Mouse (Mus musculus) midbrain, embryonic 14.5 days (tissue): ENCODE results near the gene Ndufa4l2. TPM values are rescaled to one million over a fixed set of nuclear protein-coding genes. Genes with fewer than 3 reads are reported as not detected.

Experiments
- ATAC-seq: fragments of 200-750 bp; cut with Nextera tagmentation; 2 replicates; pipeline ENCODE4 v1.8.0; 2017; ENCODE audit warnings: moderate number of reproducible peaks, moderate library complexity; ENCODE audit not compliant: low FRiP score, low TSS enrichment
- DNase-seq: peaks from one replicate; pipeline ENCODE4 v3.0.0-alpha.2; 2015
- H3K27ac ChIP-seq: fragments of 300-500 bp; sonication (generic); replicated peaks from 2 replicates; pipeline ENCODE4 v1.5.1; 2014; ENCODE audit warnings: mild to moderate bottlenecking, low read depth, low read length, moderate library complexity
- H3K27me3 ChIP-seq: fragments of 300-500 bp; sonication (generic); 2 replicates; pipeline ENCODE4 v1.6.1; 2014; ENCODE audit warnings: low read length, control low read depth, mixed read lengths; ENCODE audit not compliant: control insufficient read depth, insufficient read depth
- H3K36me3 ChIP-seq: fragments of 300-500 bp; sonication (generic); 2 replicates; pipeline ENCODE4 v1.6.1; 2014; ENCODE audit warnings: low read length, control low read depth; ENCODE audit not compliant: control insufficient read depth, insufficient read depth
- H3K4me1 ChIP-seq: fragments of 300-500 bp; sonication (generic); 2 replicates; pipeline ENCODE4 v1.6.1; 2014; ENCODE audit warnings: mild to moderate bottlenecking, antibody characterized with exemption, low read length, control low read depth; ENCODE audit not compliant: control insufficient read depth, insufficient read depth
- H3K4me2 ChIP-seq: fragments of 300-500 bp; sonication (generic); 2 replicates; pipeline ENCODE4 v1.6.1; 2014; ENCODE audit warnings: mild to moderate bottlenecking, low read length, moderate library complexity
- H3K4me3 ChIP-seq: fragments of 300-500 bp; sonication (generic); replicated peaks from 2 replicates; pipeline ENCODE4 v1.5.1; 2014; ENCODE audit warnings: low read depth, low read length
- H3K9ac ChIP-seq: fragments of 300-500 bp; sonication (generic); replicated peaks from 2 replicates; pipeline ENCODE4 v1.6.1; 2014; ENCODE audit warnings: mild to moderate bottlenecking, low read length, moderate library complexity
- H3K9me3 ChIP-seq: fragments of 300-500 bp; sonication (generic); 2 replicates; pipeline ENCODE4 v1.6.1; 2016; ENCODE audit warnings: low read length, control low read depth, mixed read lengths; ENCODE audit not compliant: control insufficient read depth
- WGBS: fragments of 180-500 bp; shearing (Covaris S2); extraction: QIAGEN DNeasy Blood & Tissue Kit; methylation state at CpG from one replicate; pipeline ENCODE4 v1.1.7; 2014; 5-methylcytosine and 5-hydroxymethylcytosine counted together
- polyA plus RNA-seq: library from polyadenylated mRNA; unstranded; fragments of >200 nt; fragmentation: Nextera tagmentation; extraction: Ambion mirVana; gene quantifications from 2 replicates; pipeline ENCODE4 v1.2.1, GENCODE M21; 2014

Ndufa4l2 gene
- polyA plus RNA-seq, 1 experiment from 2014 or later, result 14.2 TPM

GRCm38 (mm10) chr10:127512813-127513212, 2.0 kb upstream of the Ndufa4l2 start:
- H3K27ac ChIP-seq, result peak overlapping the region; percentile 99
- peaks cover under 1% of the 10 kb centered on the region; the same call in 1 of the 2 replicates for H3K36me3 ChIP-seq
- H3K4me3 ChIP-seq, result 0 out of 2 replicates have a peak overlapping the region, but pooled peaks have one; percentile 10
- H3K9me3 ChIP-seq, result no peaks in the 10 kb centered on the region
- DNase-seq (peak; percentile 96), ATAC-seq (peak; percentile 18; the same call in 1 of the 2 replicates)
- peak overlapping the region; percentile 86; the same call in 1 of the 2 replicates for H3K9ac ChIP-seq
- H3K4me1 ChIP-seq, result peaks cover 87% of the 10 kb centered on the region
- H3K4me2 ChIP-seq, result peak overlapping the region; percentile 89
- WGBS, result 0% methylated on average over 27 of the region's 27 CpGs
- H3K27me3 ChIP-seq, result peaks cover 9% of the 10 kb centered on the region; the same call in 1 of the 2 replicates

GRCm38 (mm10) chr10:127513501-127514091, 1.2 kb upstream of the Ndufa4l2 start:
- H3K4me3 ChIP-seq, result 0 out of 2 replicates have a peak overlapping the region, but pooled peaks have one; percentile 10
- under 1% methylated on average over 16 of the region's 16 CpGs for WGBS
- no peak overlapping the region; the same call in 1 of the 2 replicates for H3K9ac ChIP-seq
- peaks cover 6% of the 10 kb centered on the region; the same call in 1 of the 2 replicates for H3K36me3 ChIP-seq
- H3K9me3 ChIP-seq, result no peaks in the 10 kb centered on the region
- peak overlapping the region; percentile 99 for H3K27ac ChIP-seq
- peaks cover 84% of the 10 kb centered on the region for H3K4me1 ChIP-seq
- peaks cover 9% of the 10 kb centered on the region; the same call in 1 of the 2 replicates for H3K27me3 ChIP-seq
- peak overlapping the region; percentile 89 for H3K4me2 ChIP-seq
- no peak for ATAC-seq
- peak; percentile 75 for DNase-seq

GRCm38 (mm10) chr10:127514111-127514698, 562 bp upstream of the Ndufa4l2 start:
- no peak for DNase-seq
- Histone ChIP-seq H3K4me3 (no peak overlapping the region), H3K9me3 (no peaks in the 10 kb centered on the region), H3K4me2 (peak overlapping the region; percentile 89), H3K4me1 (peaks cover 80% of the 10 kb centered on the region), H3K27ac (peak overlapping the region; percentile 99), H3K27me3 (peaks cover 9% of the 10 kb centered on the region; the same call in 1 of the 2 replicates), H3K9ac (no peak overlapping the region), H3K36me3 (peaks cover 6% of the 10 kb centered on the region; the same call in 1 of the 2 replicates)
- 11% methylated on average over 13 of the region's 13 CpGs for WGBS
- ATAC-seq, result no peak

- 0 out of 2 replicates have a peak overlapping the region, but pooled peaks have one; percentile 20 for H3K27ac ChIP-seq
- no peak for DNase-seq
- no peaks in the 10 kb centered on the region for H3K9me3 ChIP-seq
- no peak overlapping the region; the same call in 1 of the 2 replicates for H3K4me2 ChIP-seq
- peaks cover 6% of the 10 kb centered on the region; the same call in 1 of the 2 replicates for H3K36me3 ChIP-seq
- no peak overlapping the region for H3K4me3 ChIP-seq
- peaks cover 9% of the 10 kb centered on the region; the same call in 1 of the 2 replicates for H3K27me3 ChIP-seq
- ATAC-seq, result no peak
- H3K4me1 ChIP-seq, result peaks cover 67% of the 10 kb centered on the region
- WGBS, result 26% methylated on average over 9 of the region's 9 CpGs
- H3K9ac ChIP-seq, result no peak overlapping the region
Observed at GRCm38 (mm10) chr10:127515271-127515982, 660 bp downstream of the Ndufa4l2 start.

GRCm38 (mm10) chr10:127515983-127516459, 1.3 kb downstream of the Ndufa4l2 start:
- no peak overlapping the region for H3K4me3 ChIP-seq
- H3K9me3 ChIP-seq, result no peaks in the 10 kb centered on the region
- DNase-seq (no peak), ATAC-seq (no peak)
- peaks cover 65% of the 10 kb centered on the region for H3K4me1 ChIP-seq
- H3K9ac ChIP-seq, result no peak overlapping the region
- H3K4me2 ChIP-seq, result no peak overlapping the region
- WGBS, result 18% methylated on average over 8 of the region's 8 CpGs
- no peak overlapping the region for H3K27ac ChIP-seq
- peaks cover 6% of the 10 kb centered on the region; the same call in 1 of the 2 replicates for H3K36me3 ChIP-seq
- peaks cover 9% of the 10 kb centered on the region; the same call in 1 of the 2 replicates for H3K27me3 ChIP-seq

GRCm38 (mm10) chr10:127516576-127517260, 2.0 kb downstream of the Ndufa4l2 start:
- no peak overlapping the region for H3K27ac ChIP-seq
- no peaks in the 10 kb centered on the region for H3K9me3 ChIP-seq
- DNase-seq, result no peak
- ATAC-seq, result no peak
- H3K4me2 ChIP-seq, result peak overlapping the region; percentile 33
- peaks cover 9% of the 10 kb centered on the region; the same call in 1 of the 2 replicates for H3K27me3 ChIP-seq
- H3K4me1 ChIP-seq, result peaks cover 67% of the 10 kb centered on the region
- no peak overlapping the region for H3K4me3 ChIP-seq
- WGBS, result 4% methylated on average over 29 of the region's 30 CpGs
- H3K9ac ChIP-seq, result no peak overlapping the region; the same call in 1 of the 2 replicates
- peaks cover 6% of the 10 kb centered on the region; the same call in 1 of the 2 replicates for H3K36me3 ChIP-seq

- H3K4me3 ChIP-seq, result no peak overlapping the region
- ATAC-seq, result no peak
- H3K4me2 ChIP-seq, result no peak overlapping the region
- DNase-seq, result no peak
- H3K9me3 ChIP-seq, result no peaks in the 10 kb centered on the region
- H3K36me3 ChIP-seq, result peaks cover 6% of the 10 kb centered on the region; the same call in 1 of the 2 replicates
- peaks cover 59% of the 10 kb centered on the region for H3K4me1 ChIP-seq
- 95% methylated on average over 22 of the region's 22 CpGs for WGBS
- H3K27ac ChIP-seq, result no peak overlapping the region
- peaks cover 9% of the 10 kb centered on the region; the same call in 1 of the 2 replicates for H3K27me3 ChIP-seq
- H3K9ac ChIP-seq, result no peak overlapping the region
Observed at GRCm38 (mm10) chr10:127517941-127518340, 3.2 kb downstream of the Ndufa4l2 start.
